Mouse (Mus musculus) left cerebral cortex, adult 8-10 months (tissue): ENCODE data around the gene Cep250. TPM values are rescaled to one million over a fixed set of nuclear protein-coding genes. Genes with fewer than 3 reads are reported as not detected.
"Not testable (repeated sequence)": the region's sequence is repeated elsewhere in the genome, so short reads cannot be mapped to it uniquely, and the experiment has no call there.

Experiments
- DNase-seq, 2 experiments: peaks; one replicate each; pipeline ENCODE4 v3.0.0; 2022; ENCODE audit warnings: low spot score in 2 of 2
- total RNA-seq, 4 experiments: library from RNA; stranded (reverse); gene quantifications; 2 replicates each; pipeline ENCODE4 v1.2.4; 2022

Gene Cep250
- total RNA-seq: 10 to 100 TPM; 19.3 to 23.7 (median 19.8) TPM

DNA sequence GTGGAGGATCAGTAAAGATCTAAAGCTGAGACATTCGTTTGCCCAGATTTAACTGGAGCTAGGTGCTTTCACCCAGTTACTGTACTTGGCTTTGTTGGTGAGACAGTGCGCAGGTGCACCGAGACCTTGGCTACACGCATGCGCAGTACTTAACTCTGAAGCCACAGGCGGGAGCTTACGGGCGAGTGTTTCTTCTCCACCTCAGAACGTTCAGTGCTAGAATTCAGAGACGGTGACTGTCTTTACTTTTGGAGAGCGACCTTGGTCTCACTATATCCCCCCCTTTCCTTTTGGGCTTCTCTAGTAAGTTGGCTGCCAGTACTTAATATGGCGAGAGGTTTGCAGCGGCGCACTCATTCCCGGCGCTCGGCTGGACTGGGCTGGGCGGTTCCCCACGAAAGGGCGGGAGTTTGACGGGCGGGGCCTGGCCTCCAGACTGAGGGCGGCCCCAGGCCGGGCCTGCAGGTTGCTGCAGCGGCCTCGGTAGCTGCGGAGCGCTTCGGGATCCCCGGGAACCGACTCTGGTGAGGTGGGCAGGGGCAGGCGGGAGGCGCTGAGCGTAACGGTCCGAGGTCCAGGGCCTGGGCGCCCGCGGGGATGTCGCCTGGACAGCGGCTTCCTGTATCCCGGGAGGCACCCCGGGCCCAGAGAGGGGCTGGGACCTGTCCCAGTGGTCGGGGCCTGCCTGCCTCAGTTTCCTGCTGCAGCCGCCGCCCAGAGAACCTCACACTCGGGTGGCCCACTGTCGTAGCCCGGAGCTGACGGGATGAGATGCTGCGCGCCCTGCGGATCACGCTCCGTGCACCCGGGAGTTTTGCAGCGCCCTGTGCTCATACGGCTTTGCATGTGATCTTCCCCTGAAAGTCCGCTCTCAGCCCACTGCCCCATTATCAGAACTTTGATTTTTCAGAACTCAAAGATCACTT lies at the start of gene Cep250:
Gene Cep250, plus strand, starts transcription at position 325 of the 926 bp plus-strand sequence.
- DNase-seq: peak; percentile 73 to 81

DNA sequence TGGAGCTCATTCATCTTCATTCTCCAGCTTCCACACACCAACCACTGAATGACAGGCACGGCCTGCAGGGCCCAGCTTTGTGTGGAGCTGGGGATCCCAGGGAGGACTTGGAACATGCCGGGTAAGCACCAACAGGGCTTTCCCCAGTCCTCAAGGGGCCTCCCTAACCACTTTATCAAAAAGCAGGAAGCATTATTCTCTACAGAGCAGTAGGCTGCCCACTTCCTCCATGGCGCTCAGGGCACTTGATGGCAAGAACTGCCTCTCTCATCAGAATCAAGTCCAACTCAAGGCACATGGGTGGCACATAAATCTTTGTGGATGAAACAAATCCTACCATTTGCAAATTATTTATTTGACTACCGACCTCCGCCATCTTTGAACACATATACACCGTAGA lies 41.6 kb upstream of the Cep250 start:
- no peak for DNase-seq

DNA sequence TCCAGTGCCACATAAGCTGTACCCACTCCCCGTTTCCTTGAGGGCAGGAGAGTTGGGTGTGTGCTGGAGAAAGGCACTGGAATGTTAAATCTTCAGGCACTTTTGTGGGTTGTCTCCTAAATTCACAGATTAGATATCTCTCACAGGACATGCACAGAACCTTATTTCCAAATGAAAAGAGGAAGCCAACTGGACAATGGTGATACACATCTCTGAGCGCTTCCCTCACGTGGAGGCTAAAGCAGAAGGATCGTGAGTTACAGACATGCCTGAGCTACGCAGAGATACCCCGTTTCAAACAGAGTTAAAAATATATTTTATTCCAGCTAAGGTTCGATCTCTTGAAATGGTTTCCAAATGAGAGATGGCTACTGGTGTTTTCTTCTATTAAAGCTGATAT lies 33.1 kb upstream of the Cep250 start:
- DNase-seq: no peak

DNA sequence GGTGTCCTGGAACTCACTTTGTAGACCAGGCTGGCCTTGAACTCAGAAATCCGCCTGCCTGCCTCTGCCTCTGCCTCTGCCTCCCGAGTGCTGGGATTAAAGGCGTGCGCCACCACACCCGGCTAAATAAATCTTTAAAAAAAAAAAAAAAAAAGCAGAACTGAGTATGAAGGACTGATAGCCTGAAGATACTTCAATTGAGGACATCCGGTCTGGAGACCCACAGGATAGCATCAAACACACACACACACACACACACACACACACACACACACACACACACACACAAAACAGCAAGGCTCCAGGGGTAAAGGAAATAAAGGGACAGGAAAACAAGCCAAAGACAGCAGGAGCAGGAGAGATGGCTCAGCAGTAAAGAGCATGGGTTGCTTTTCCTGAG lies 31.0 kb upstream of the Cep250 start:
- not testable (repeated sequence) for DNase-seq

DNA sequence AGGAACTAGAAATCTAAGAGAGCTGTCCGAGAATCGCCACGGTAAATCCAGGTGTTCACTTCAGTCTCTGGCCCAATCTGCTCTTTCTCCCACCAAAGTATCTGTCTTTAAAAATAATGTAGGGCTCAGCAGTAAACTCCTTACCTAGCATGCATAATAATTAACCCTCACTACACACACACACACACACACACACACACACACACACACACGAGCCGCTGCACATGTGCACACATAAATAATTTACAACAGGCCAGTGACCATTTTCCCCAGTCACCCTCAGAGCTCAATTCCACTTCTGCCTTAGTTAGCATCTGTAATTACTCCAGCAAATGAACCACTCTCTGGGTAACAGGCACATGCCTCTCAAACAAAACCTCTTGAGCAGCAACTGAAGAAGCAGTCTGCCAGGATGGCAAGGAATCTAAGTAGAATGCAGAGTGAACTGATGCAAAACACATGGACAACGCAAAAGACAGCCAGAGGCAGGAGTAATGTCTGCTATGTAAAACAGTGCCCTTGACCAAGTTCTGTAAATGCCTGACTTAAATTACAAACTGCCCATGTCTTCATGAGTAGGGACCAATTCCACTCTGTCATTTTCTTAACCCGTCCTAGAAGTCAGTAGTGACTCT lies 27.4 kb upstream of the Cep250 start:
- no peak for DNase-seq

DNA sequence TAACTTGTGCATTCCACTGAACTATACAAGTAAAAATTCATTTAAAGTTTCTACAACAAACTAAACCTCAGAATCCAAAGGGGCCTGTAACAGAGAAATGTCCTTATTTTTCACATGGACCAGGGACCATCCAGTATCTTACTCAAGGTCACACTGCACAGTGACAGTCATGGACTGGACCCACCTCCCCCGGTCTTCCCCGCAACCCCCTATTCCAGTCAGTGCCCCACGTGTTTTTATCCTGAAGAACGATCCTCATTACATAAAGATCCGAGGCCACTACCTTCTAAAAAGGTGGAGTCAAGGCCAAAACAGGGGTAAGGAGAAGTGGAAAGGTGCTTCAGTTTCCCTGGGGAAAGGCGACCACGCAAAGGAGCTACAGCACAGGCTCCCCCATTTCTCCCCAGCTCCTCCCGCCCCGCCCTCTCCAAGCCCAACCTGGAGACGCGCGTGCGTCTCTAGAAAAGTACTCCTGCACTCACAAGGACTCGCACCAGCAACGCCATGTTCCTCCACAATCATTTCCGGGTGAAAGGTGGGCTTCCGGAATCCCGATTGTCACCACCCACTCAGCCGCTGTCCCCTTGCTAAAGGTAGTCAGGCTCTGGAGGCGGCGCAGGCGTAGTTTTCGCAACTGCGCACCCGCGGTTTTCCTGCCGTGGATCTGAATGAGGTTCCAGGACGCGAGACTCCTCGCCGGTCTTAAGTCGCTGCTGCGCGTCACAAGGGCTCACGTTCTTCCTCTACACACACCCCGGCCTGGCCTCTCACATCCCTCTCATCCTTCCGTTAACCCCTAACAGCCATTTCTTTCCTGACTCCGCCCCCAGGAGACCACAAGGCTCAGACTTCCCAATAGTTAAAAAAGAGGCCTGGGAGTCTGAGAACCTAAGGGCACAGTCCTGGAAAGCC lies 26.5 kb upstream of the Cep250 start, which contains the start of gene Uqcc1:
Gene Uqcc1, minus strand, starts transcription at position 780 of the 912 bp plus-strand sequence.
- DNase-seq: peak; percentile 83 to 95

DNA sequence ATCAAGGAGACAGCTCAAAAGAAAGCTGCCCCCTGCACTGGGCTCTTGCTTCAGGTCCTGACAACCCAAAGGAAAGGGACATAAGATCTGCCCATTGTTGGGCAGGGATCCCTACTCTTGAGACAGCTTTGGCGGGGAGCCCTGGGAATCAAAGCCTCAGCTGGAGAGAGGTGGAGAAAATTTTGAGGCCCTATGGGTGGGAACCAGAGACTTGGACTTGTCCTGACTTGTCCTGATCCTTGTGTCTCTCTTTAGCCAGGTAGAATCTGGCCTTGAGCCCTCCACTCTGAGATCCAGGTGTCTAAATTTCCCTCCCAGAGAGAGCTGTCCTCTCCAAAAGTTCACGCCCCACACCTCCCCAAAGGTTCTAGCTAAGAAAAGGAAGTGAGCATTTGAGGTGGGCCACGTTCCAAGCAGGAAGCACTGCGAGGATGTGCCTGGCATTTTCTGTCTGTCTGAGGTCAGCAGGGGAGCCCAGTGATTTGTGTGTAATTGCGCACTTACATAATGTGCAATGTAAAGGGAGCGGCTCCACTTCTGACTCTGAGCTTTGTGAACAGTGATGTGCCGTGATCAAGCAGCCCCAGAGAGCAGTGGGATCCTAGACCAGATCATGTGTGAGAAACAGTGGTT lies 16.2 kb upstream of the Cep250 start:
- no peak for DNase-seq

DNA sequence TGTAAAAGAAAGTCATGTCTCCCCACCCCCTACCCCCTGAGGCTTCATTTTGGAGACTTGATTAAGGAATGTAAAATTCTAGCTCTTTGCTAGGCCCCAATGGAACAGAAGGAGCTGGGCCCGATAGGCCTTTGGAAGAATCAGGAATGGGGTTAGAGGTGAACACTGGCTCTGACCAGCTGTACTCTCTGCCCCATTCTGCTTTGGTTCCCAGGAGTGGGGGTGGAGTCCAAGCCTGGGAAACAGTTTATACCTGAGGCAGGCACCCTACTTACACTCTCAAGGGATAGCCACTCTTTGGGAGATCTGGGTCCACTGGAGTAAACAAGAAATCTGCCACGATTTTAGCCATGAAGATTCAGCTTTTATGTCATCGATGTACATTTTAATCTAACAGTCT lies 15.6 kb upstream of the Cep250 start, which contains the start of gene Gm15557:
Gene Gm15557, plus strand, starts transcription at position 48 of the 400 bp plus-strand sequence.
- no peak for DNase-seq

DNA sequence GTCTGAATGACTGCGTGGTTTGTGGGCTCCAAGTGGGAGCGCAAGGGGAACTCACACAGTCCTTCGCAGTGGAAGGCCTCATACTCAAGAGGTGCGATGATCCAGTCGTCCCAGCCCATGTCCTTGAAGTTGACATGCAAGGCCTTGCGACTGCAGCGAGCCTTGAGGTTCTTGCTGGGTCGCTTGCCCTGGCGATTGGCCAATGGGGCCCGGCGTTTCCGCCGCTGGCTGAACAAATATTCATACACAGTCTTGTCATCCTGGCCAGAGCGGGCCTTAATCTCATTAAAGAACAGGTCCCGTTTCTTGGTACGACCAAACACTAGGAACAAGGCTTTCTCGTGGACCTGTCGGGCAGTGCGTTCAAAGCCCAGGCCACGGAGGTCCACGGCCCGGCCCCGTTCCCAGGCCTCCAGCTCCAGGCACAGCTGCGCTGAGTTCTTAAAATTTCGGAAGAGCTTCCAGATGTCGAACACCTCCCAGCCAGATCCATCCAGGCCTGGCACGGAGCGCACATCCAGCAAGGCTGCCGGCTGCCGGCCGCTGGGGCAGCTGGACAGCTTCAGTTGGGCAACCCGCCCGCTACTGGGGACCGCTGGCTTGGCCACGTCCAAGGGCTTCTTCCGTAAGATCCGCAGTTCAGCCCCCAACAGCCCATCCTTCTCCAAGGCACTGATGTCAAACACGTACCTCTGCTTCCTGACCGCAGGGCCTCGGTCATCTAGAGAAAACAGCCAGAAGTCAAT lies 14.4 kb upstream of the Cep250 start:
- DNase-seq: no peak

DNA sequence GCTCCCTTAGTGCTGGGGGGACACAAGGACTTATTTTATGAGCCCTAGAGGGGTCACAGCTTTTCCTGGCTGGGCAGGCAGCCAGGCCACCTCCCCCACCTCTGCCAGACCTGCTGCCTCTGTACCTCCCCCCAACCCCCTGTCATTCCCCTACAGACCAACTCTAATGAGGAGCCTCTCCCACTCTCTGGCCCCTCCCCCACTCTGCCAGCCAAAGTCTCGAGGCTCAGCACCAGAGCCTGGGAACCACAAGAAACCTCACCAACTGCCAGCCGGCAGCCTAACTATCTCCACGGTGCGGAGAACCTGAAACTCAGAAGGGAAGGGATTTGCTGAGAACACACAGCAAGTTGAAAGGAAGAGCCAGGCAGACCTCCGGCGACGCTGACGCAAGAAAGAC lies 12.8 kb upstream of the Cep250 start:
- no peak for DNase-seq

DNA sequence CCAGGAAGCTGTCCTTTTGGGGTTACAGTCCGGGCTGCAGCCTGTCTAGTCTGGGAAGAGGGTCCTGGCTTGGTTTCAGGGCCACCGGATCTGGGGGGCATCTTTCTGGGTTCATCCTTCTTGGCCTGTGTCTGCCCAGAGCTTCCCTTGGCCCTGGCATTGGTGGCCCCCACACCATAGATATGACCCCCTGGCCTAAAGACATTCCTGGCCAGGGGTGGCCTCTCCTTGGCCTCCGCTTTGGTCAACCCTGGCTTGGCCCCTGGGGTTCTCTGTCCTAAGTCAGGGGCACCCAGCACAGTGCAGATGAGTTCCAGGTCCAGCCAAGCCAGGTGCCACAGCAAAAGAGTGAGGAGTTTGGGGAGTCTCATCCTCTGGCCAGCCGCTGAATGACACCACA lies 11.6 kb upstream of the Cep250 start:
- DNase-seq: no peak

DNA sequence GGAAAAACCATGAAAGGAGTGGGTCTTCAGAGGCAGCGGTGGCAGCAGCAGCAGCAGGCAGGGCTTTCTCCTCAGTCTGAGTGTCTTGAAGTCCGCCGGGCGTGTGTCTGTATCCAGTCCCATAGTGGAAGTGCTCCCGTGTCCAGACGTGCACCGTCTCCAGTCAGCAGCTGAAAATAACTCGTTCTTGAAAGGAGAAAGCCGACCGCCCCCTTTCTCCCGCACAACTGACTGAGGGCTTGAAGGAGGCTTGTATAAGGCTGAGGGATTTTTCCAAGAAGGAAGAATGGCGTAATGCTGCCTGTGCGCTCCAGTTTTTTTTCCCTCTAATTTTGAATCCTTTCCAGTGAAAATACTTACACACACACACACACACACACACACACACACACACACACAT lies 11.1 kb upstream of the Cep250 start, which contains the start of gene Gdf5:
Gene Gdf5, minus strand, starts transcription at position 244 of the 400 bp plus-strand sequence.
- peak in 1 of 2 experiments; percentile 30 for DNase-seq

DNA sequence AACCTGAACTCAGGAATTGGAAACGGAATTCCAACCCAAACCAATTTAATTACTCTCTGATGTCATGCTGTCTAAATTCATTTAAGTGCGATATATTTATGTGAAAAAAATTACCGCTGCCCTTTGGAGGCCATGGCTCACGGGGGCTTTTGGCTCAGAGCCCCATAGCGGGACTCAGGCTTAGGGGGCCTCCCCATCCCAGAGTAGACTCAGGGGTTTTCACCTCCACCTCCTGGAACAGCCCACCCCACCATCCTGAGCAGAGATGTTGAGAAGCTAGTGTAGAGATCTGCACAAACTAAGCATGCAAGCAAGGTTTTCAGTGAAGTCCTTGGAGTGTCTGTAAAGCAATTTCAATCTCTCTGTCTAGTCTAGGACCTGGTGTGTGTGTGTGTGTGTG lies 10.7 kb upstream of the Cep250 start:
- no peak for DNase-seq

DNA sequence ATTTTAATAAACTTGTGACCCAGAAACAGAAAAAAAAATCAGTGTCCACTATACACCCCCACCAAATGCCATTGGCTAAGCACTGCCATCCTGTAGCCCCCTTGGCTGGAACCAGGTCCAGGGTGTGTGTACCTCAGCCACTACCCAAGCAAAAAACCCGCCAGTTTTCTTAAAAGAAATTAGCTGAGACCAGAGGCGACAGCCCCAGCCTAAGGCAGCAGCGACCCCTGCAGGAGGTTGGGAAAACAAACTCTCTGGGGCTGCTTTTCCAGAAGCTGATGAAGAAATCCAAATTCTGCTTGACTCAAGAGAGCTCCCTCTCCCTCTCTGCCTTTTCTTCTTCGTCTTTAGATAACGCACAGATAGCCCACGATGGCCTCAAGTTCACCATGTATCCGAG lies 10.2 kb upstream of the Cep250 start:
- DNase-seq: peak in 1 of 2 experiments; percentile 46

DNA sequence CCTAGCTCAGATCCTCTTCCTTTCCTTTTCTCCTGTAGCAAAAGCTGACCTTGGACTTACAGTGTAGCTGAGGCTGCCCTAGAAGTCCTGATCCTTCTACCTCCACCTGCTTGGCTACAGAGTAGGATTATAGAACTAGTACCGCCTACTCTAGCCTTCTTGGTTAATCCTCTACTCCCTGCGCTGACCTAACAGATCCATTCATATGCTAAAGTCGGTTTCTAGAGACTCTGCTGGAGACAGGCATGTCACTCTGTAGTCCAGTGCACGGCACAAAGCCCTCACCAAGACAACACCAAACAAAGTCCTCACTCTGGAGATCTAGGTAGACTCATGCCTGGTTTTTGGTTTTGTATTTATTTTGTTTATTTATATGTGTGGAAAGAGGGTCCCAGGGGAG lies 9.8 kb upstream of the Cep250 start:
- no peak for DNase-seq

DNA sequence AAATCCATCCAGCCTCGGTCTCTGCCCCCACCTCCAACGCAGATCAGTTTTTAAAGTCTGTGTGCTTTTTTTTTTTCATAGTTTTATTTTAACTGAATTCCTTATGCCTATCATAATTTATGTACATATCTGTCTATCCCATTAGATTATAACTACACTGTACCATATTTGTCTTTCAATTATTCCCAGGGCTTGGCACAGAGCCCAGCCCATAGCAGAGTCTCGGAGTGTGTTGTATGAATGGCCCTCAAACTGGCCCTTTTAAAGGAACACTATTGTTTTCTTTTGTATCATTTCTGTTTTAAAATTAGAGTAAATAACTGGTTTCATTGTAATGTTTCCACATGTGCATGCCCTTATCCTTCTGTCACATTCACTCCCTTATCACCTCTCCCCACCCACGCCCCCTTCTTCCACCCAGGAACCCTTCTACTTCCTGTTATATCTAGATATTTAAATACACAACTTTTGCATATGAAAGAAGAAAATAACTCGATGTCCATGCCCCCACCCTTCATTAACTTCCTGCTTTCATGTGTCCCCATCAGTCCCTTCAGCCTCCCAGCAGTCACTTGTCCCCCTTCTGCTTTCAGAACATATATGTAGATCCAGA lies 8.8 kb upstream of the Cep250 start:
- no peak for DNase-seq

DNA sequence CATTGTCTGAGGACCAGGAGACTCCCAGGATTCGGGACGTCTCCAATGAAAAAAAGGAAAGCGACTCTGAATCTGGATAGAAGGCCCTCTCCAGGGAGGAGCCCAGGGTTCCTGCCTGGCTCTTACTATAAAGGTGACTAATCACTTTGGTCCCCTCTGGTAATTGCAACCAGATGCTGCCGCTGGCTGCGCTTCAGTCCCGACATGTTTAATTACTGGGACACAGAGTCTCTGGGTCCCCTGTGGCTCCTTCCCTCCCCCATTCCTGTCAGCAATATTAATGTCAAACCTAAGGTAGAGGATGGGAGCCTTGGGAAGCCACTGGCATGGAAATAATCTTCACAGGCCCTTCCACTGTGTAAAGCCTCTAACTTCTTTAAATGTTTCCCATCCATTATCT lies 6.9 kb upstream of the Cep250 start:
- DNase-seq: no peak

DNA sequence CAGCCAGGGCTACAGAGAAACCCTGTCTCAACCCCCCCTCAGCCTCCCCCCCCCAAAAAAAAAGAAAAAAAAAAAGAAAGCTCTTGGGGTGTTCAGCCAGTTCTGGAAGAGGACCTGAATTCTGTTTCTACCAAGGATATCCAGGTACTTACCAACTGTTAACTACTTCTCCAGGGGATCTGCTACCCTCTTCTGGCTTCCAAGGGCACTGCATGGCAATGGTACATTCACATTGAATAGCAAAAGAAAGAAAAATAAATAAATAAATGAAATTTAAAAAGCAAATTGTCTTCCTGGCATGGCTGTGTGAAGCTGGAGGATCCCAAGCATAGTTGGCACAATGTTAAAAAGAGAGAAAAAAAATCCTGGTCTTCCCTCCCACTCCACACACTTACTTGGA lies 4.3 kb upstream of the Cep250 start:
- DNase-seq: peak; percentile 34 to 53

DNA sequence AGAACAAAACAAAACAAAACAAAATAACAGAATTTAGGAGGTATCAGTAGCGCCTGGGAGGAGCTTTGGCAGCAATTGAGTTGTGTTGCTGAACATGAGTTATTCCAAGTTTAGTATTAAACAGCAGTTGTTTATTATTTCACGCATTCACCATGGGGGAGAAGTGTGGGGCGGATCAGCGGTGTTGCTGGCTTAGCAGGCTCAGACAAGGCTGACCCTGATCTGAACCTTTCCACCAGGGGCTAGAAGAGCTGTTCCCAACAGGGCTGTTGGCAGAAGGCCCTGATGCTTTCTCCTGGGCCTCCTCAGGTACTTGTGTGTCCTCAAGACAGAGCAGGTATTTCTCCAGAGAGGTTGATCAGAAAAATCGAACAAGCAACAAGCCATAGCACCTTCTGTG lies 3.7 kb downstream of the Cep250 start:
- no peak for DNase-seq

DNA sequence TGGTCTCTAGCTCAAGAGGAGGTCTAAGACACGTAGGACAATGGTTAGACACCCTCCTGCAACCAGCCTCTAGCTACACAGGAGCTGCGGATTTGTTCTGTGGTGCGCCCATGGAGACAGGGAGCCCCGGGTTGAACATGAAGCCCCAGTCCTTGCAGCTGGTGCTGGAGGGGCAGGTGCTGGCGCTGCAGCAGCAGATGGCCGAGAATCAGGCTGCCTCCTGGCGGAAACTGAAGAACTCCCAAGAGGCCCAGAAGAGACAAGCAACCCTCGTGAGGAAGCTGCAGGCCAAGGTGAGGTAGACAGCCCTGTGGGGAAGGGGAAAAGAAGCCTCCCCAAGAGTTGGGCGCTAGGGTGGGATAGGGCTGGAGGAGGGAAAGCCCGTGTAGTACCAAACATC lies 5.6 kb downstream of the Cep250 start:
- no peak for DNase-seq
